Mouse (Mus musculus) limb, embryonic 10.5 days (tissue): Measurements from ENCODE around the gene Tbcb. TPM values are rescaled to one million over a fixed set of nuclear protein-coding genes. Genes with fewer than 3 reads are reported as not detected.
"Not testable (repeated sequence)": the region's sequence is repeated elsewhere in the genome, so short reads cannot be mapped to it uniquely, and the experiment has no call there.

Source experiments
- DNase-seq: peaks from one replicate; pipeline ENCODE4 v3.0.0-alpha.2; 2017; ENCODE audit warnings: low spot score
- H3K27ac ChIP-seq: fragments of 300-500 bp; sonication (generic); 2 replicates; pipeline ENCODE4 v1.5.1; 2016; ENCODE audit warnings: mild to moderate bottlenecking
- H3K27me3 ChIP-seq: fragments of 300-500 bp; sonication (generic); 2 replicates; pipeline ENCODE4 v1.6.1; 2016; ENCODE audit warnings: low read depth, mild to moderate bottlenecking; ENCODE audit not compliant: poor library complexity, severe bottlenecking
- H3K36me3 ChIP-seq: fragments of 300-500 bp; sonication (generic); 2 replicates; pipeline ENCODE4 v1.6.1; 2016; ENCODE audit warnings: mild to moderate bottlenecking, moderate library complexity
- H3K4me1 ChIP-seq: fragments of 300-500 bp; sonication (generic); 2 replicates; pipeline ENCODE4 v1.6.1; 2016
- H3K4me3 ChIP-seq: fragments of 300-500 bp; sonication (generic); 2 replicates; pipeline ENCODE4 v1.5.1; 2016; ENCODE audit warnings: mild to moderate bottlenecking, moderate library complexity
- H3K9me3 ChIP-seq: fragments of 300-500 bp; sonication (generic); replicated peaks from 2 replicates; pipeline ENCODE4 v1.6.1; 2016; ENCODE audit warnings: mild to moderate bottlenecking
- WGBS: fragments of 180-500 bp; shearing (Covaris S2); methylation state at CpG from one replicate; pipeline ENCODE4 v1.1.7; 2016; 5-methylcytosine and 5-hydroxymethylcytosine counted together
- polyA plus RNA-seq: library from polyadenylated mRNA; unstranded; fragments of >200 nt; fragmentation: Nextera tagmentation; extraction: Ambion mirVana; gene quantifications from 2 replicates; pipeline ENCODE4 v1.2.1, GENCODE M21; 2016

Gene Tbcb
- polyA plus RNA-seq, 1 experiment from 2014 or later = 261 TPM

- H3K27me3 ChIP-seq = no peaks in the 10 kb centered on the region
- DNase-seq = peak; percentile 55
- peaks cover 49% of the 10 kb centered on the region for H3K36me3 ChIP-seq
- peak within 1 kb of the TSS; percentile 35; the same call in 1 of the 2 replicates for H3K4me3 ChIP-seq
- peaks cover 10% of the 10 kb centered on the region for H3K4me1 ChIP-seq
- no peaks in the 10 kb centered on the region for H3K9me3 ChIP-seq
- WGBS = 1% methylated on average over 11 of the region's 11 CpGs
- no peak within 1 kb of the TSS for H3K27ac ChIP-seq
Observed at GRCm38 (mm10) chr7:30183879-30184289, 48.2 kb downstream of the Tbcb start, which contains the start of gene Cox7a1. Gene Cox7a1 (plus strand): TSS chr7:30184144.

DNA sequence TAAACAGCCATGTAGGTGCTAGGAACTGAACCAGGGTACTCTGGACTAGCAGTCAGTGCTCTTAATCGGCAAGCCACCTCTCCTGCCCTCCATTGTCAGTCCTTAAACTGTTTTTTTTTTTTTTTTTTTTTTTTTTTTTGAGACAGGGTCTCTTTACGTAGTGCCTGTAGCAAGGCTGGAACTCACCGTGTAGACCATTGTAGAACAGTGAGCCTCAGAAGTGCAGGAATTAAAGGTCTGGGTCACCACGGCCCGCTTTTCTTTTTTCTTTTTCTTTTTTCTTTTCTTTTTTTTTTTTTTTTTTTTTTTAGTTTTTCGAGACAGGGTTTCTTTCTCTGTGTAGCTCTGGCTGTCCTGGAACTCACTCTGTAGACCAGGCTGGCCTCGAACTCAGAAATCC, 48.9 kb downstream of the Tbcb start:
- not testable (repeated sequence) for H3K27ac ChIP-seq, H3K4me1 ChIP-seq, H3K9me3 ChIP-seq, H3K27me3 ChIP-seq, DNase-seq, H3K4me3 ChIP-seq
- 83% methylated on average over 7 of the region's 7 CpGs for WGBS
- peaks cover 49% of the 10 kb centered on the region for H3K36me3 ChIP-seq

DNA sequence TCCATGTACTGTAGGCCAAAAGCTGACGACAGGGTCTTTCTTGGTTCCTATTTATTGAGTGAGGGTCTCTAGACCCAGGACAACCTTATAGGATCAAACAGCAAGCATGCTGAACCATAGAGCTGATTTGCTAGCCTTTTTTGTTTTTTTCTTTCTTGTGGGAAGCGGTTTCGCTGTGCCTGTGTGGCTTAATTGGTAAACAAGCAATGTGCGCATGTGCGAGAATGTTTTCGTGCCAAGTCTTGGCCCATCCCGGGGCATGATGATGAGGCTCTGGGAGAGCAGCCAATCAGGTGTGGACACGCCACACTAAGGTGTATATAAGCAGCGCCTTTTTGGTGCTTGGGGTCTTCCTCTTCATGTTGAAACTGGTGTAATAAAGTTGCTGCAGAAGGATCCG, 50.1 kb downstream of the Tbcb start:
- WGBS = 94% methylated on average over 10 of the region's 10 CpGs
- not testable (repeated sequence) for DNase-seq, H3K27ac ChIP-seq, H3K9me3 ChIP-seq, H3K4me3 ChIP-seq, H3K4me1 ChIP-seq, H3K27me3 ChIP-seq
- peaks cover 45% of the 10 kb centered on the region for H3K36me3 ChIP-seq

DNA sequence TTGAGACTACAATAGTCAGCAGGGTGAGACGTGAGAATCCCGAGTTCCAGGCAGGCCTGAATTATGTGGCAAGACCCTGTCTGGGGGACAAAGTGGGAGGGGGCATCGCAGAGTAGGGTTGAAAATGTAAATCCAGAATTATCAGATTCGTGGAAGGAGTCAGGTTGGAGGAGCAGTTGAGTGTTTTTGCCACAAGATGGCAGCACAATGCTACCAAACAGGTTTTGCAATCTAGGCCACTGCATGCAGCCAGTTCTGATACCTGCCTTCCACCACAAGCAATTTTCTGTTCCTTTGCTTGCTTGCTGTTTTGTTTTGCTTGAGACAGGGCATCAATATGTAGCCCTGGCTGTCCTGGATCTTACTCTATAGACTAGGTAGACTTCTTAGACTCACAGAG, 50.8 kb downstream of the Tbcb start:
- no peak overlapping the region for H3K27ac ChIP-seq
- no peaks in the 10 kb centered on the region for H3K27me3 ChIP-seq
- WGBS = 5% methylated on average over 4 of the region's 4 CpGs
- no peak overlapping the region for H3K4me3 ChIP-seq
- peaks cover 45% of the 10 kb centered on the region for H3K36me3 ChIP-seq
- H3K4me1 ChIP-seq = peaks cover 10% of the 10 kb centered on the region
- no peaks in the 10 kb centered on the region for H3K9me3 ChIP-seq
- peak; percentile 82 for DNase-seq

- Histone ChIP-seq H3K4me3 (no peak overlapping the region), H3K9me3 (no peaks in the 10 kb centered on the region), H3K27me3 (no peaks in the 10 kb centered on the region), H3K36me3 (peaks cover 45% of the 10 kb centered on the region), H3K27ac (no peak overlapping the region), H3K4me1 (no peaks in the 10 kb centered on the region)
- WGBS = 87% methylated on average over 11 of the region's 11 CpGs
- DNase-seq = no peak
Observed at GRCm38 (mm10) chr7:30178256-30178655, 53.8 kb downstream of the Tbcb start.

DNA sequence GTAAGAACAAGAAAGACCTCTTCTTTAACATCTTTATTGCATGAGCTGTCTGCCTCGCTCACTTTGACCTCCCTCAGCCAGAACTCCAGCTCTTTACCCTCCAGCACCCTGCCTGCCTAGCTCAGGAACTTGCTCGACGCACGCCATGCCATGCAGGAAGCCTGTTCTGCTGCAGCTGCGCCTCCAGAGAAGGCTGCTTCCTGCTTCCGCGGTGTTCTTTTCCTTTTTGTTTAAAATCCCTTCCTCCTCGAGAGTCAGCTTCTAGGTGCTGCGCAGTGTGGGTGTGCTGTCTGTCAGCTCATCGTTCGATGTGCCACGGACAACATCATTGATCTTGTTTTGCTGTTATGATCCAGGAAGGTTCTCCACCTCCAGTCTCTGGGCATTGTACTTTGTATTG, 55.6 kb downstream of the Tbcb start:
- H3K27ac ChIP-seq = no peak overlapping the region
- no peak for DNase-seq
- no peaks in the 10 kb centered on the region for H3K9me3 ChIP-seq
- 85% methylated on average over 12 of the region's 12 CpGs for WGBS
- H3K36me3 ChIP-seq = peaks cover 46% of the 10 kb centered on the region
- H3K4me3 ChIP-seq = no peak overlapping the region
- H3K4me1 ChIP-seq = no peaks in the 10 kb centered on the region
- H3K27me3 ChIP-seq = no peaks in the 10 kb centered on the region

Other genes with a start within 250 kb of the Tbcb start
- 35.6 and 37.3 TPM in 2 replicates for gene Zfp568, start 248.3 kb downstream of the Tbcb start, polyA plus RNA-seq
- gene Zfp14, start 180.9 kb downstream of the Tbcb start, polyA plus RNA-seq = 2.5 and 3.6 TPM in 2 replicates
- 4.4 and 5.3 TPM in 2 replicates for gene Zfp82, start 159.4 kb downstream of the Tbcb start, polyA plus RNA-seq
- gene Gm26920, start 141.9 kb downstream of the Tbcb start, polyA plus RNA-seq = 2.4 and 3.3 TPM in 2 replicates
- gene Zfp566, start 141.7 kb downstream of the Tbcb start, polyA plus RNA-seq = 20.5 and 23.6 TPM in 2 replicates
- 107 and 129 TPM in 2 replicates for gene Zfp260, start 137.5 kb downstream of the Tbcb start, polyA plus RNA-seq
- 7.9 and 10.3 TPM in 2 replicates for gene Zfp382, start 110.3 kb downstream of the Tbcb start, polyA plus RNA-seq
- gene Zfp146, start 62.5 kb downstream of the Tbcb start, polyA plus RNA-seq = 14.8 and 19.6 TPM in 2 replicates
- 1.4 and 1.8 TPM in 2 replicates for gene Cox7a1, start 48.1 kb downstream of the Tbcb start, polyA plus RNA-seq
- 57.6 and 66.5 TPM in 2 replicates for gene Capns1, start 33.5 kb downstream of the Tbcb start, polyA plus RNA-seq
- 170 and 175 TPM in 2 replicates for gene Polr2i, start 324 bp downstream of the Tbcb start, polyA plus RNA-seq
- not detected in 2 replicates for gene Ovol3, start 3.5 kb upstream of the Tbcb start, polyA plus RNA-seq
- 0.15 and 0.25 TPM in 2 replicates for gene Thap8, start 47.8 kb upstream of the Tbcb start, polyA plus RNA-seq
- gene Wdr62, start 48.1 kb upstream of the Tbcb start, polyA plus RNA-seq = 15.1 and 15.5 TPM in 2 replicates
- 37.8 and 51.7 TPM in 2 replicates for gene Clip3, start 59.5 kb upstream of the Tbcb start, polyA plus RNA-seq
- 93.3 and 107 TPM in 2 replicates for gene Alkbh6, start 76.4 kb upstream of the Tbcb start, polyA plus RNA-seq
- gene Syne4, start 82.5 kb upstream of the Tbcb start, polyA plus RNA-seq = 52.9 and 92.3 TPM in 2 replicates
- gene E130208F15Rik, start 89.5 kb upstream of the Tbcb start, polyA plus RNA-seq = 2.1 and 4.2 TPM in 2 replicates
- 18.3 and 18.4 TPM in 2 replicates for gene Sdhaf1, start 91.6 kb upstream of the Tbcb start, polyA plus RNA-seq
- gene Lrfn3, start 130.5 kb upstream of the Tbcb start, polyA plus RNA-seq = 4.0 and 4.2 TPM in 2 replicates
- 7.6 and 8.6 TPM in 2 replicates for gene Tyrobp, start 181.5 kb upstream of the Tbcb start, polyA plus RNA-seq
- gene Hcst, start 187.6 kb upstream of the Tbcb start, polyA plus RNA-seq = not detected in 2 replicates
- 0.55 and 1.2 TPM in 2 replicates for gene Nfkbid, start 189.5 kb upstream of the Tbcb start, polyA plus RNA-seq
- 8.4 and 13.4 TPM in 2 replicates for gene Aplp1, start 213.3 kb upstream of the Tbcb start, polyA plus RNA-seq
- gene Kirrel2, start 225.4 kb upstream of the Tbcb start, polyA plus RNA-seq = not detected in 2 replicates
- not detected in 2 replicates for gene Nphs1, start 226.0 kb upstream of the Tbcb start, polyA plus RNA-seq